Mouse (Mus musculus): ENCODE measurements around the gene Ypel1. TPM values are rescaled to one million over a fixed set of nuclear protein-coding genes. Genes with fewer than 3 reads are reported as not detected.

Gene Ypel1
- polyA plus RNA-seq, 1 experiment, result 32.6 TPM

DNA sequence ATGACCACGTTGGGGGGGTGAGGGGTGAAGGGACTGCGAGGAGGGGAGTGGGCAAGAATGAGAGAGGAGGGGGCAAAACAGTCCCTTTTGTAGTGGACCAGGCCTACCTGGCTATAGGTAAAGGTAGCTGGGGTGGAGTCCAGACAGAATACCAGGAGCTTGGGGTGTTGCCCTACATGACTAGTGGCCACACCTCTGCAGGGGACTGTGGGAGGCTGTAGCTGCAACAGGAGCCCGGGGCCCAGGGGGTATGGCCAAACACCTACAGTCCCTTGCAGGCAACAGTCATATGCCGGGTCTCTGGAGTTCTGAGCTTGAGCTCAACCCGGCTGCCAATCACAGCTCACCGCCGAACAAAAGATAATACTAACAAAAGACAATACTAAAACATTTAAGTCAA lies 17.4 kb upstream of the Ypel1 start:
- peaks cover 1% of the 10 kb centered on the region; the same call in 1 of the 2 replicates for H3K4me1 ChIP-seq (ENCODE audit: control insufficient read depth, insufficient read depth, low read length)
- no peak overlapping the region for H3K4me3 ChIP-seq (ENCODE audit: insufficient read depth, low read length)
- no peak overlapping the region for H3K27ac ChIP-seq (ENCODE audit: insufficient read depth, low read length)
- TF ChIP-seq POLR2A (IDR thresholded peaks at IDR 0.05; ENCODE audit: extremely low read depth, insufficient read depth, low read length) (no peak), CTCF (IDR thresholded peaks at IDR 0.05; ENCODE audit: extremely low read depth, insufficient read depth, low read length) (no peak)

DNA sequence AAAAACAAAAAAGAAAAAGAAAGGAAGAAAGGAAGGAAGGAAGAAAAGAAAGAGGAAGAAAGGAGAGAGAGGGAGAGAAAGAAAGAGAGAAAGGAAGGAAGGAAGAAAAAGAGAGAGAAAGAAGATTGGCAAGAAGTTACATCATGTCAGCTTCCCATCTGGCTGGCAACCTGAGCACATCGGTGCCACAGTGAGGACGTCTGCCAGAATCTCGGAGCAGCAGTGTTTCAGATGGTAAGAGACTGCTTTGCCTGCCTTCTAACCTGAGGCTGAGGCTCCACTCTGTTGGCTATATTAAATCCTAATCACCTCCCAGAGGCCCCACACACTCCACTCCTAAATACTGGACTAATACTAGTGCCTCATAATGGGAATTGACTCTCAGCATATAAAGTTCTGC lies 15.6 kb upstream of the Ypel1 start:
- Histone ChIP-seq H3K4me1 (ENCODE audit: control insufficient read depth, insufficient read depth, low read length) (no peaks in the 10 kb centered on the region; the same call in 1 of the 2 replicates), H3K4me3 (ENCODE audit: insufficient read depth, low read length) (no peak overlapping the region), H3K27ac (ENCODE audit: insufficient read depth, low read length) (no peak overlapping the region)
- TF ChIP-seq POLR2A (IDR thresholded peaks at IDR 0.05; ENCODE audit: extremely low read depth, insufficient read depth, low read length) (no peak), CTCF (IDR thresholded peaks at IDR 0.05; ENCODE audit: extremely low read depth, insufficient read depth, low read length) (no peak)

DNA sequence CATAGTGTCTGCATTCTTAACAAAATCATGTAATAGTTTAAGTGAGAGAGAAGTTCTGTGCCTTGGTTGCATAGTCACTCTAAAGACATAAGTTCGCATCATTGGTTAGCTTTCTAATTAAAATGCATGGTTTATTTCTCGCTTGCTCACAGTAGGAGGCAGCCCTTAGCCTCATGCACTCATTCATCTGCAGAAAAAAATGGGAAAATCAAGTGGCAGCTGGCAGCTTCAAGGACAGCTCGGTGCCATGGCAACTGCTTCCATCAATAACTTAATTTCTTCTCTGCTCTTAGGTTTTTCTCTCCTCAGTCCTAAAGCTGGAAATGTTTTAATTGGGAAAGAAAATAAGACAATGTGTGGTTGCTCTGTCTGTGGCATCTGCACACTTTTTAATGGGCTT lies 13.9 kb upstream of the Ypel1 start:
- TF ChIP-seq POLR2A (IDR thresholded peaks at IDR 0.05; ENCODE audit: extremely low read depth, insufficient read depth, low read length) (no peak), CTCF (IDR thresholded peaks at IDR 0.05; ENCODE audit: extremely low read depth, insufficient read depth, low read length) (no peak)
- H3K4me1 ChIP-seq (ENCODE audit: control insufficient read depth, insufficient read depth, low read length), result no peaks in the 10 kb centered on the region; the same call in 1 of the 2 replicates
- H3K27ac ChIP-seq (ENCODE audit: insufficient read depth, low read length), result no peak overlapping the region
- H3K4me3 ChIP-seq (ENCODE audit: insufficient read depth, low read length), result no peak overlapping the region

DNA sequence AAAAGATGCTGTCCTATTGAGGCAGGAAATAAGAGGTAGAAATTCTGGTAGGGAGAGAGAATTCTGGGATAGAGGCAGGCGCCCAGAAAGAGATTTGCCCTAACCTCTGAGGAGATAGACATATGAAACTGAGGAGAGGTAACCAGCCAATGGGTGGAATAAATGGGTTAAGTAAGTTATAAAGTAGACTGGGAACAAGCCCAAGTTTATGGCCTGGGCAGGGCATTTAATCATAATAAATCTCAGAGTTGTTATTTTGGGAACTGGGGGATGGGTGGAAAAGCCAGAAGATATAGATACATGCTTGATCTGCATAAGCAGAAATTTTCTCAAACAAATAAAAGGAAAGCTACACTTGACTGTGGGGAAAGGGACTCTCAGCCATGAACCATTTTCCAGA lies 7.2 kb upstream of the Ypel1 start:
- TF ChIP-seq POLR2A (IDR thresholded peaks at IDR 0.05; ENCODE audit: extremely low read depth, insufficient read depth, low read length) (no peak), CTCF (IDR thresholded peaks at IDR 0.05; ENCODE audit: extremely low read depth, insufficient read depth, low read length) (no peak)
- Histone ChIP-seq H3K4me1 (ENCODE audit: control insufficient read depth, insufficient read depth, low read length) (no peaks in the 10 kb centered on the region), H3K27ac (ENCODE audit: insufficient read depth, low read length) (no peak overlapping the region), H3K4me3 (ENCODE audit: insufficient read depth, low read length) (no peak overlapping the region)

DNA sequence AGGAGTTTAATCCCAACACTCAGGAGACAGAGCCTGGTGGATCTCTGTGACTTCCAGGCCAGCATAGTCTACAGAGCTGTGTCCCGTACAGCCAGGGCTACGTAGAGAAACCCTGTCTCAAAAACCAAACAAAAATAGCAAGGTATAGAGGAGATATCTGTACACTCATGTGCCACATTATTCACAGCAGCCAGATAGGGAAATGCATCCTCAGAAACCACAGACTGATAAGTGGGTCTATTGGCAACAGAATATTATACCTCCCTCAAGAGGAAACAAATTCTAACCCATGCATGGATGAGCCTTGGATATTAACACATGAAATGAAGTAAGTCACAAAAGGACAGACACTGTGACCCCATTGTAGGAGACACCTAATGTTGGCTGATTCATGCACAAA lies 1.9 kb upstream of the Ypel1 start:
- Histone ChIP-seq H3K4me3 (ENCODE audit: insufficient read depth, low read length) (no peak overlapping the region), H3K27ac (ENCODE audit: insufficient read depth, low read length) (no peak overlapping the region), H3K4me1 (ENCODE audit: control insufficient read depth, insufficient read depth, low read length) (no peaks in the 10 kb centered on the region; the same call in 1 of the 2 replicates)
- no peak for TF ChIP-seq POLR2A (IDR thresholded peaks at IDR 0.05; ENCODE audit: extremely low read depth, insufficient read depth, low read length)
- no peak for TF ChIP-seq CTCF (IDR thresholded peaks at IDR 0.05; ENCODE audit: extremely low read depth, insufficient read depth, low read length)

DNA sequence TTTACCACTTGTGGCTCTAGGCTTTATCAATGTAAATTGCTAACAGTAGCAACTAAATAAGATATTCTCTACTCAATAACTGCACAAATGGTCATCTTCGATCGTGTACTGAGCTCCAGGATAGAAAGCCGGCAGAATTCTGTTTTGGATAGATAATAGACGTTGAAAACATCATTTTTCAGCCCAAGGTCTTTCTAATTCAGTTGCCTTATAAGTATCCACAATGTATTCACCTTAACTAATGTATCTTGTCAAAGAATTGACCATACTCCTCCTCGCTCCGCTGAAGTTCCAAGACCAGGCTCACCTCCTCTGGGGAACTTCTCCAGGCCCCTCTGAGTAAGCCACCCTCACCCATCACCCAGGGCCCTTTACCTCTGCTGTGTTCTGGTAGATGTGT lies 1.2 kb downstream of the Ypel1 start:
- H3K4me1 ChIP-seq (ENCODE audit: control insufficient read depth, insufficient read depth, low read length), result no peaks in the 10 kb centered on the region; the same call in 1 of the 2 replicates
- peak overlapping the region; percentile 99; the same call in 1 of the 2 replicates for H3K4me3 ChIP-seq (ENCODE audit: insufficient read depth, low read length)
- no peak overlapping the region for H3K27ac ChIP-seq (ENCODE audit: insufficient read depth, low read length)
- TF ChIP-seq POLR2A (IDR thresholded peaks at IDR 0.05; ENCODE audit: extremely low read depth, insufficient read depth, low read length), result no peak
- no peak for TF ChIP-seq CTCF (IDR thresholded peaks at IDR 0.05; ENCODE audit: extremely low read depth, insufficient read depth, low read length)

DNA sequence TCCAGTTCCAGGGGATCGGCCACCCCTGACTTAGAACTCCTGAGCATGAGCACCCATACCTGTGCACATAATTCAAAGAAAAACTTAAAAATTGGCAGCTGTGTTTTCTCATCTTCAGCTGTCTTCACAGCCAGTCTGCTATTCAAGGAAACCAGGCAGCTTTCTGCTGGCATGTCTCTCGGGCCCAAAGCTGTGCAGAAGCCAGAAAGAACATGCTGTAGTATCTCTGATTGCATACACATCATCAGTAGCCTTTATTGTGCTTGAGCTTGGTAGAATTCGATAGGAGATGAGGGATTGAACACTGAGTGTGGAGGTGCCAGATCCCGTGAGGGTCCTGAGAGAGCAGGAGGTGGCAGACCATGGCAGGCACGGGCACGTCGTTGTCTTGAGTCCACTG lies 3.5 kb downstream of the Ypel1 start:
- no peak overlapping the region for H3K4me3 ChIP-seq (ENCODE audit: insufficient read depth, low read length)
- H3K27ac ChIP-seq (ENCODE audit: insufficient read depth, low read length), result no peak overlapping the region
- H3K4me1 ChIP-seq (ENCODE audit: control insufficient read depth, insufficient read depth, low read length), result no peaks in the 10 kb centered on the region; the same call in 1 of the 2 replicates
- no peak for TF ChIP-seq CTCF (IDR thresholded peaks at IDR 0.05; ENCODE audit: extremely low read depth, insufficient read depth, low read length)
- no peak for TF ChIP-seq POLR2A (IDR thresholded peaks at IDR 0.05; ENCODE audit: extremely low read depth, insufficient read depth, low read length)

DNA sequence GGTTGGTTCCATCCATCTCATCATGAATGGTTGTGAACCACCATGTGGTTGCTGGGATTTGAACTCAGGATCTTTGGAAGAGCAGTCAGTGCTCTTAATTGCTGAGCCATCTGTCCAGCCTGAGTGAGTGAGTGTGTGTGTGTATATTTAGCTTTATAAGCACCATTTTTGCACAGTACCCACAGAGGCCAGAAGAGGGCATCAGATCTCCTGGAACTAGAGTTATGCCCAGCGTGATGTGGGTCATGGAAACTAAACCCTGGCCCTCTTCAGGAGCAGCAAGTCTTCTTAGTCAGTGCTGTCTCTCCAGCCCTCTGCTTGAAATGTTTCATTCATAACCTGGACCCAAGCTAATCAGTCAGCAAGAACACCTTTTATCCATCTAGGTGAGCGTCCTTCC lies 6.8 kb downstream of the Ypel1 start:
- Histone ChIP-seq H3K27ac (ENCODE audit: insufficient read depth, low read length) (no peak overlapping the region), H3K4me3 (ENCODE audit: insufficient read depth, low read length) (no peak overlapping the region), H3K4me1 (ENCODE audit: control insufficient read depth, insufficient read depth, low read length) (no peaks in the 10 kb centered on the region; the same call in 1 of the 2 replicates)
- TF ChIP-seq POLR2A (IDR thresholded peaks at IDR 0.05; ENCODE audit: extremely low read depth, insufficient read depth, low read length) (no peak), CTCF (IDR thresholded peaks at IDR 0.05; ENCODE audit: extremely low read depth, insufficient read depth, low read length) (no peak)

DNA sequence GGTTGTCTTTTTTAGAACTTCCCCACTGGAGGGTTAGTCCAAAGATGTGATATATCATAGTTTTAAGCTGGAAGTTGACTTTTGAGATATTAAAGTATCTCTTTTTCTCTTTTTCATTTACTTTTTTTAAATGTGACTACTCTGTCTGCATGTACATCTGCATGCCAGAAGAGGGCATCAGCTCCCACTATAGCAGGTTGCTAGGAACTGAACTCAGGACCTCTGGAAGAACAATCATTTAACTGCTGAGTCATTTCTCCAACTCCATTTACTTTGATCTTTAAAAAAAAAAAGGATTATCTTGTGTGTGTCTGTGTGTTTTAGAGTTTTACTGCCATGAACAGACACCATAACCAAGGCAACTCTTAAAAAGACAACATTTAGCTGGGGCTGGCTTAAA lies 7.4 kb downstream of the Ypel1 start:
- Histone ChIP-seq H3K4me3 (ENCODE audit: insufficient read depth, low read length) (no peak overlapping the region), H3K27ac (ENCODE audit: insufficient read depth, low read length) (no peak overlapping the region), H3K4me1 (ENCODE audit: control insufficient read depth, insufficient read depth, low read length) (no peaks in the 10 kb centered on the region; the same call in 1 of the 2 replicates)
- no peak for TF ChIP-seq POLR2A (IDR thresholded peaks at IDR 0.05; ENCODE audit: extremely low read depth, insufficient read depth, low read length)
- TF ChIP-seq CTCF (IDR thresholded peaks at IDR 0.05; ENCODE audit: extremely low read depth, insufficient read depth, low read length), result no peak

DNA sequence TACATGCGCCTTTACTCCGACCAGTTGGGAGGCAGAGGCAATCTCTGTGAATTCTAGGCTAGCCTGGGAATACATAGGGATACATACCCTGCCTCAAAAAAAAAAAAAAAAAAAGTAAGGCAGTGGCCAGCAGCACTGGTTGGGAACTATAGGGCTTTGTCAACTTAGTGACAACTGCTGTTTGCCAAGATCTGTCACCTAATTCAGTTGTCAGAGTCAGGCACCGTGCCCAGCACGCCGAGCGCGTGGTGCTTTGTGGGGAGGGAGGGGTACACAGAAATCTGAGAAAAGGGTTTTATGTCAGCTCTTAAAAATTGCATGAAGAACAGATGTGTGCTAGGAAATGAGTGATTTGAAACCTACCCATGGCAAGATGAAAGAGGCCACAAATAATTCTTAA lies 8.6 kb downstream of the Ypel1 start:
- no peaks in the 10 kb centered on the region; the same call in 1 of the 2 replicates for H3K4me1 ChIP-seq (ENCODE audit: control insufficient read depth, insufficient read depth, low read length)
- H3K4me3 ChIP-seq (ENCODE audit: insufficient read depth, low read length), result no peak overlapping the region
- no peak for TF ChIP-seq POLR2A (IDR thresholded peaks at IDR 0.05; ENCODE audit: extremely low read depth, insufficient read depth, low read length)
- no peak for TF ChIP-seq CTCF (IDR thresholded peaks at IDR 0.05; ENCODE audit: extremely low read depth, insufficient read depth, low read length)
- H3K27ac ChIP-seq (ENCODE audit: insufficient read depth, low read length), result no peak overlapping the region
